Mouse (Mus musculus): Measurements from ENCODE around the gene Slc30a7. TPM values are rescaled to one million over a fixed set of nuclear protein-coding genes. Genes with fewer than 3 reads are reported as not detected.

Gene Slc30a7
- polyA plus RNA-seq, 1 experiment from 2014 or later, result 23.2 TPM

DNA sequence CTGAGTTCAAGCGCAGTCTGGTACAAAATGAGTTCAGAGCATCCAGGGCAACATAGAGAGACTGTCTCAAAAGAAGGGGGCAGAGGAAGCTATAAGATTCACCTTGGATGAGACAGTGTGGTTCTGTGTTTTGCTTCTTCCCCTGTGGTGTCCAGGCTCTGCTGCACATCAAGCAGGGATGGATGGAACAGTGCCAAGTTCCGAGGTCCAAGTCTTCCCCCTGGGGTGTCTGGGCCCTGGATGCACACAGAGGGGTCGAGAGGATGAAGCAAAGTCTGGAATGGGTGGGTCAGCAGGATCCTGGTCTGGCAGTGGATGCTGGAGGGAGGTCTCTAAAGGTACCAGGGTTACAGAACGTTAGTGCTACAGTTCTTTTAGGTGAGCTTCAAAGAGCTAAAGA lies 11.4 kb upstream of the Slc30a7 start:
- Histone ChIP-seq H3K4me2 (ENCODE audit: low read length) (no peak overlapping the region), H3K4me1 (replicated peaks; ENCODE audit: insufficient read depth, low read length) (no peaks in the 10 kb centered on the region), H3K4me3 (replicated peaks; ENCODE audit: low read depth, low read length) (no peak overlapping the region), H3K9me3 (replicated peaks; ENCODE audit: low read length) (no peaks in the 10 kb centered on the region), H3K36me3 (ENCODE audit: insufficient read depth, low read length) (no peaks in the 10 kb centered on the region), H3K27ac (no peak overlapping the region), H3K9ac (ENCODE audit: low read depth, low read length) (no peak overlapping the region), H3K27me3 (ENCODE audit: insufficient read depth, low read length) (no peaks in the 10 kb centered on the region)
- ATAC-seq (replicated peaks; ENCODE audit: low FRiP score, low read depth), result no peak
- whole genome bisulfite sequencing, result 70% methylated on average over 4 of the region's 4 CpGs
- no peak for TF ChIP-seq CTCF (IDR thresholded peaks at IDR 0.05; ENCODE audit: low read depth)
- DNase-seq (ENCODE audit: low spot score), result no peak

- Histone ChIP-seq H3K4me2 (ENCODE audit: low read length) (no peak overlapping the region), H3K4me3 (replicated peaks; ENCODE audit: low read depth, low read length) (no peak overlapping the region), H3K27me3 (ENCODE audit: insufficient read depth, low read length) (no peaks in the 10 kb centered on the region), H3K36me3 (ENCODE audit: insufficient read depth, low read length) (no peaks in the 10 kb centered on the region), H3K9me3 (replicated peaks; ENCODE audit: low read length) (no peaks in the 10 kb centered on the region), H3K9ac (ENCODE audit: low read depth, low read length) (no peak overlapping the region), H3K27ac (no peak overlapping the region), H3K4me1 (replicated peaks; ENCODE audit: insufficient read depth, low read length) (no peaks in the 10 kb centered on the region)
- ATAC-seq (replicated peaks; ENCODE audit: low FRiP score, low read depth) (no peak), DNase-seq (ENCODE audit: low spot score) (no peak)
- TF ChIP-seq CTCF (IDR thresholded peaks at IDR 0.05; ENCODE audit: low read depth), result no peak
- WGBS, result 92% methylated on average over 13 of the region's 13 CpGs
These were observed 8.9 kb upstream of the Slc30a7 start for GRCm38 (mm10) chr3:116016116-116016515.

GRCm38 (mm10) chr3:116014901-116015300 lies 7.7 kb upstream of the Slc30a7 start:
- H3K9me3 ChIP-seq (replicated peaks; ENCODE audit: low read length), result no peaks in the 10 kb centered on the region
- no peak overlapping the region for H3K27ac ChIP-seq
- H3K4me1 ChIP-seq (replicated peaks; ENCODE audit: insufficient read depth, low read length), result no peaks in the 10 kb centered on the region
- H3K9ac ChIP-seq (ENCODE audit: low read depth, low read length), result no peak overlapping the region
- no peak overlapping the region for H3K4me2 ChIP-seq (ENCODE audit: low read length)
- ATAC-seq (replicated peaks; ENCODE audit: low FRiP score, low read depth) (no peak), DNase-seq (ENCODE audit: low spot score) (no peak)
- no peaks in the 10 kb centered on the region for H3K27me3 ChIP-seq (ENCODE audit: insufficient read depth, low read length)
- 93% methylated on average over 6 of the region's 6 CpGs for WGBS
- no peak for TF ChIP-seq CTCF (IDR thresholded peaks at IDR 0.05; ENCODE audit: low read depth)
- H3K4me3 ChIP-seq (replicated peaks; ENCODE audit: low read depth, low read length), result no peak overlapping the region
- H3K36me3 ChIP-seq (ENCODE audit: insufficient read depth, low read length), result no peaks in the 10 kb centered on the region

- no peak overlapping the region for H3K27ac ChIP-seq
- H3K9ac ChIP-seq (ENCODE audit: low read depth, low read length), result no peak overlapping the region
- no peaks in the 10 kb centered on the region for H3K27me3 ChIP-seq (ENCODE audit: insufficient read depth, low read length)
- no peaks in the 10 kb centered on the region for H3K36me3 ChIP-seq (ENCODE audit: insufficient read depth, low read length)
- H3K9me3 ChIP-seq (replicated peaks; ENCODE audit: low read length), result no peaks in the 10 kb centered on the region
- WGBS, result 90% methylated on average over 17 of the region's 17 CpGs
- TF ChIP-seq CTCF (IDR thresholded peaks at IDR 0.05; ENCODE audit: low read depth), result no peak
- no peak for ATAC-seq (replicated peaks; ENCODE audit: low FRiP score, low read depth)
- H3K4me2 ChIP-seq (ENCODE audit: low read length), result no peak overlapping the region
- H3K4me1 ChIP-seq (replicated peaks; ENCODE audit: insufficient read depth, low read length), result no peaks in the 10 kb centered on the region
- no peak for DNase-seq (ENCODE audit: low spot score)
- H3K4me3 ChIP-seq (replicated peaks; ENCODE audit: low read depth, low read length), result no peak overlapping the region
These were observed 2.6 kb upstream of the Slc30a7 start for GRCm38 (mm10) chr3:116009622-116010344.

DNA sequence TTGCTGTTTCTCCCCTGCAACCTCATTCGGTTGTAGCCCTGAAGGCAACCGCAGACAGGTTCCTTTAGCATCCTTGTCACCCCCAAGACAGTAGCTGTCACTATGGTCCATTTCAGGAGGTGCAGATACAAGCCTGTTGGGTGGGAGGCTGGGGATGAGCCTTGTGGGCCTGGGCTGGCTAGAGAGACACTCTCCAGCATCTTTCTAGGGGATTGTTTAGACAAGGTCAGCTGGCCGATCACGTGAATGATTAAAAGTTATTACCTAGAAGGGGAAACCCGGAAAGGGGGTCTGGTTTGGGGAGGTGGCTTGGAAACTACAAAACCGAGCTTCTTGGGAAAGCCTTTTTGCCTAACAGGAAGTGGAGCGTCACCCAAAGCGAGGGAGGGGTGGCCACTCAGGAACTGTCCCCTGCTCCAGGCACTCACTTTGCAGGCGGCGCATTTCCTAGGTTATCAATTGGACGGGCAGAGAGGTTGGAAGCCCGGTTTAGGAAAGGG lies 785 bp upstream of the Slc30a7 start:
- Histone ChIP-seq H3K4me2 (ENCODE audit: low read length) (peak overlapping the region; percentile 74), H3K4me1 (replicated peaks; ENCODE audit: insufficient read depth, low read length) (no peaks in the 10 kb centered on the region), H3K9me3 (replicated peaks; ENCODE audit: low read length) (no peaks in the 10 kb centered on the region), H3K4me3 (replicated peaks; ENCODE audit: low read depth, low read length) (peak overlapping the region; percentile 91), H3K27ac (peak overlapping the region; percentile 92), H3K27me3 (ENCODE audit: insufficient read depth, low read length) (no peaks in the 10 kb centered on the region), H3K36me3 (ENCODE audit: insufficient read depth, low read length) (no peaks in the 10 kb centered on the region), H3K9ac (ENCODE audit: low read depth, low read length) (peak overlapping the region; percentile 71)
- peak; percentile 93 for DNase-seq (ENCODE audit: low spot score)
- under 1% methylated on average over 12 of the region's 12 CpGs for WGBS
- ATAC-seq (replicated peaks; ENCODE audit: low FRiP score, low read depth), result peak; percentile 79
- no peak for TF ChIP-seq CTCF (IDR thresholded peaks at IDR 0.05; ENCODE audit: low read depth)

GRCm38 (mm10) chr3:116006284-116006977 lies 775 bp downstream of the Slc30a7 start:
- WGBS, result 4% methylated on average over 12 of the region's 12 CpGs
- peak overlapping the region; percentile 71 for H3K9ac ChIP-seq (ENCODE audit: low read depth, low read length)
- peak; percentile 60 for DNase-seq (ENCODE audit: low spot score)

More at GRCm38 (mm10) chr3:116006284-116006977, 775 bp downstream of the Slc30a7 start:
- Histone ChIP-seq H3K36me3 (ENCODE audit: insufficient read depth, low read length) (no peaks in the 10 kb centered on the region), H3K9me3 (replicated peaks; ENCODE audit: low read length) (no peaks in the 10 kb centered on the region), H3K27ac (peak overlapping the region; percentile 92), H3K4me2 (ENCODE audit: low read length) (peak overlapping the region; percentile 74), H3K4me1 (replicated peaks; ENCODE audit: insufficient read depth, low read length) (no peaks in the 10 kb centered on the region), H3K4me3 (replicated peaks; ENCODE audit: low read depth, low read length) (peak overlapping the region; percentile 91), H3K27me3 (ENCODE audit: insufficient read depth, low read length) (no peaks in the 10 kb centered on the region)
- no peak; the same call in 1 of the 2 replicates for ATAC-seq (replicated peaks; ENCODE audit: low FRiP score, low read depth)
- no peak for TF ChIP-seq CTCF (IDR thresholded peaks at IDR 0.05; ENCODE audit: low read depth)
